Mouse (Mus musculus) kidney, embryonic 16.5 days (tissue): ENCODE measurements around the gene Baz1b. TPM values are rescaled to one million over a fixed set of nuclear protein-coding genes. Genes with fewer than 3 reads are reported as not detected.

Experiments used
- ATAC-seq: fragments of 200-750 bp; cut with Nextera tagmentation; 2 replicates; pipeline ENCODE4 v1.8.0; 2017; ENCODE audit warnings: moderate TSS enrichment; ENCODE audit not compliant: low FRiP score, low TSS enrichment
- H3K27ac ChIP-seq: fragments of 300-500 bp; sonication (generic); 2 replicates; pipeline ENCODE4 v1.5.1; 2014; ENCODE audit warnings: low read length
- H3K27me3 ChIP-seq: fragments of 300-500 bp; sonication (generic); 2 replicates; pipeline ENCODE4 v1.6.1; 2014; ENCODE audit warnings: low read length, control low read depth, mixed read lengths; ENCODE audit not compliant: insufficient read depth
- H3K36me3 ChIP-seq: fragments of 300-500 bp; sonication (generic); 2 replicates; pipeline ENCODE4 v1.6.1; 2014; ENCODE audit warnings: low read length, control low read depth, mixed read lengths; ENCODE audit not compliant: insufficient read depth
- H3K4me1 ChIP-seq: fragments of 300-500 bp; sonication (generic); 2 replicates; pipeline ENCODE4 v1.6.1; 2014; ENCODE audit warnings: low read length, control low read depth, mixed read lengths; ENCODE audit not compliant: insufficient read depth
- H3K4me2 ChIP-seq: fragments of 300-500 bp; sonication (generic); replicated peaks from 2 replicates; pipeline ENCODE4 v1.6.1; 2014; ENCODE audit warnings: low read depth, low read length
- H3K4me3 ChIP-seq: fragments of 300-500 bp; sonication (generic); 2 replicates; pipeline ENCODE4 v1.5.1; 2014; ENCODE audit warnings: mild to moderate bottlenecking, low read length
- H3K9ac ChIP-seq: fragments of 300-500 bp; sonication (generic); replicated peaks from 2 replicates; pipeline ENCODE4 v1.6.1; 2014; ENCODE audit warnings: low read length
- H3K9me3 ChIP-seq: fragments of 300-500 bp; sonication (generic); 2 replicates; pipeline ENCODE4 v1.6.1; 2016; ENCODE audit warnings: low read length, control low read depth
- WGBS: fragments of 180-500 bp; shearing (Covaris S2); extraction: QIAGEN DNeasy Blood & Tissue Kit; methylation state at CpG from one replicate; pipeline ENCODE4 v1.1.7; 2014; 5-methylcytosine and 5-hydroxymethylcytosine counted together
- polyA plus RNA-seq: library from polyadenylated mRNA; unstranded; fragments of >200 nt; fragmentation: Nextera tagmentation; extraction: Ambion mirVana; gene quantifications from 2 replicates; pipeline ENCODE4 v1.2.1, GENCODE M21; 2015

Baz1b gene
- polyA plus RNA-seq, 1 experiment from 2014 or later, result 33.4 TPM

DNA sequence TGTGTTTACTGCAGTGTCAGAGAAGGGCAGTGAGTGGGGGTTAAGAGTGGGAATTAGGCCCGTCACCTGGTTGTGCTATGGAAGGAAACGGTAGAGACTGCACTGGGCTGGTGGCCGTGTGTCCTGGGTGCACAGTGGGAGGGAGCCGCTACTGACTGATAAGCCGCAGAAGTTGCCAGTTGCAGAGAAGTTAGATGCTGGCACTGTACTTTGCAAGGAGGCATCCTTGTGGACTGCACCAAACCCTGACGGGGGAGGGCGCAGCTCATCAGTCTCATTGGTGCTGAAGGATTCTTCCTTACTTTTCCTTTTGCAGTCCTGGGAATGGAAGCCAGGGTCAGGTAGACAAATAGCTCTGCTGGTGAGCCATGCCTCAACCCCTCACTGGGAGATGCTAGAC lies 25.4 kb upstream of the Baz1b start:
- 85% methylated on average over 7 of the region's 7 CpGs for WGBS
- Histone ChIP-seq H3K27ac (peak overlapping the region; percentile 91), H3K36me3 (peaks cover 49% of the 10 kb centered on the region)

DNA sequence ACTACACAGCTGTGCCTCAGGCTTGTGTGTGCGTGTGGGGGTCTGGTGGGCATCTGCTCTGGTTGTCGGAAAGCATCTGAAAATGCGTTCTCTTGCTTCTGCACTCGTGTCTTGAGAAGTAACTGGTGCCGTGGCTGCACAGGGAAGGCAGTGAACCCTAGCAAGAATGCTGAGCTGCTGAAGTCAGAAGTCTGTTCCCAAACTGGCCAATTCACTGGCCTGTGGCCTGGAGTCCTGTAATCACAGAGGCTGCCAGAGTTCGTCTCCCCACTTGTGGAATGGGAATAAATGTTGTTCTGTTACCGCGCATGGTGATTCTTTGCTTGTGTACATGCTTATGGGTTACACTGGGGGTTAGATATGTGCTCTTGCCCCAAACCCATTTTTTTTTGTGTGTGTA lies 24.7 kb upstream of the Baz1b start:
- H3K4me3 ChIP-seq, result no peak overlapping the region
- ATAC-seq, result peak; percentile 58; the same call in 1 of the 2 replicates
- H3K4me2 ChIP-seq, result no peak overlapping the region
- peaks cover 42% of the 10 kb centered on the region for H3K36me3 ChIP-seq
- H3K27me3 ChIP-seq, result no peaks in the 10 kb centered on the region
- WGBS, result 72% methylated on average over 8 of the region's 8 CpGs
- H3K4me1 ChIP-seq, result peaks cover 16% of the 10 kb centered on the region
- no peaks in the 10 kb centered on the region for H3K9me3 ChIP-seq
- peak overlapping the region; percentile 91 for H3K27ac ChIP-seq
- no peak overlapping the region for H3K9ac ChIP-seq

More for the DNA sequence above, 25.4 kb upstream of the Baz1b start:
- Histone ChIP-seq H3K4me1 (peaks cover 16% of the 10 kb centered on the region), H3K9ac (no peak overlapping the region), H3K4me3 (no peak overlapping the region), H3K27me3 (no peaks in the 10 kb centered on the region), H3K9me3 (no peaks in the 10 kb centered on the region), H3K4me2 (no peak overlapping the region; the same call in 1 of the 2 replicates)
- no peak for ATAC-seq

GRCm38 (mm10) chr5:135162821-135163220 lies 24.2 kb upstream of the Baz1b start:
- ATAC-seq, result peak; percentile 85

GRCm38 (mm10) chr5:135166909-135167308 lies 20.2 kb upstream of the Baz1b start:
- Histone ChIP-seq H3K9me3 (no peaks in the 10 kb centered on the region), H3K27me3 (no peaks in the 10 kb centered on the region), H3K27ac (no peak overlapping the region), H3K9ac (no peak overlapping the region), H3K4me3 (no peak overlapping the region), H3K4me2 (no peak overlapping the region), H3K4me1 (peaks cover 21% of the 10 kb centered on the region), H3K36me3 (0 out of 2 replicates have a peak, but pooled peaks cover 8% of the 10 kb centered on the region)
- no peak for ATAC-seq
- 71% methylated on average over 4 of the region's 4 CpGs for WGBS

More at GRCm38 (mm10) chr5:135162821-135163220, 24.2 kb upstream of the Baz1b start:
- 67% methylated on average over 6 of the region's 6 CpGs for WGBS
- peaks cover 16% of the 10 kb centered on the region for H3K4me1 ChIP-seq
- H3K4me2 ChIP-seq, result no peak overlapping the region
- H3K27me3 ChIP-seq, result no peaks in the 10 kb centered on the region
- H3K4me3 ChIP-seq, result no peak overlapping the region
- no peaks in the 10 kb centered on the region for H3K9me3 ChIP-seq
- H3K27ac ChIP-seq, result peak overlapping the region; percentile 91
- H3K36me3 ChIP-seq, result peaks cover 38% of the 10 kb centered on the region
- H3K9ac ChIP-seq, result no peak overlapping the region

DNA sequence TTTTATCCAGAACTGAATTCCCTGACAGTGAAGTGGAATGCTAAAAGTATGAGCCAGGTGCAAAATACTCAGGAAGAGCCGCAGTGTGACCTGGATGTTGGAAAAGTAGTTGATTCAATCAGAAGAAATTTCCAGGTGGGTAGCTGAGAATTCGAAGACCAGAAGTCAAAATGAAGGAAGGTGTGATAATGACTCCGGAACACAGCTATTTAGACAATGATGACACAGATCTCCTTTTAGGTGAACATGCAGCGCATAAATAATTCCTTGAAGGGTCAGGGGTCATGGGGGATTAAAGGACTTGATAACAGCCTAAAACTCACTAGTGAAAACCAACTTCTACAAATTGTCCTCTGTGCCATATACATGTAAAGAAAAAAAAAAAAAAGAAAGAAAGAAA lies 19.6 kb upstream of the Baz1b start:
- no peak overlapping the region for H3K4me2 ChIP-seq

DNA sequence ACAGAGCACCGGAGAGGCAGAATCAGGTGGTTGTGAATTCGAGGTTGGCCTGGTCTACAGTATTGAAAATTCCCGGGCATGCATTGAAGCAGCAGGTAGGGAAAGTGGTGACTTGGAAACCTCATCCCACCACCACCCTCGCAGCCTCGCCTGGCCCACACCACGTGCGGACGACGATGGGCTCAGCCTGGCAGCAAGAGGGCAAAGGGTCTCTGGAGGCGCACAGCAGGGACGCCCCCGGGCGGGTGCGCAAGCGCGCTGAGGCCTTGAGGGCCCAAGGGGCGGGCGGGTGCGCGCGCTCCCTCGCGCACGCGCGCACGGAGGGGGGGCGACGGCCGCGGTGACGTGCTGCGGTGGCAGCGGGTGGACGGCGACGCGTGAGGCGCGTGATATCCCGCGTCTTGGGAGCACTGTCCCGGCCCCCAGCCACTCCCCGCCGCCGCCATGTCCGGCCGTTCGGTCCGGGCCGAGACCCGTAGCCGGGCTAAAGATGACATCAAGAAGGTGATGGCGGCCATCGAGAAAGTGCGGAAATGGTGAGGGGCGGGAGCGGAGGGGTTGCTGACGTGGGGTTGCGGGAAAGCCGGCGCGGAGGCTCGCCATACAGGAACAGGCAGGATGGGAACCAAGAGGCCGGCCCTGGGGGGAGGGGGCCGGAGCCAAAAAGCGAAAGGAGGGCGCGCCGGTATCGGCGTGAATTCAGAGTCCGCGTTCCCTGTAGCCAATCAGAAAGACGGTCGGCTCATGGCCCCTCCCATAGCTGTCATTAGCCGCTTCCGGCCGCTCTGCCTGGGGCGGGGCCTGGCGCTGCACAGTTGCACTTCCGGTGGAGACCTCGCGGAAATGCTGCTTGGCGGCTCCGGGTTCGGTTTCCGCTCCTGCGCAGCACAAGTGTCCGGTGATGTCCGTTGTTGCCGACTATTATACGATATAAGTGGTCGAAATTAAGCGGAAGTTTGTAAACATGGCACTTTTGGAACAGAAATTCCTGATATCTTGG lies 18.7 kb upstream of the Baz1b start, which contains the start of gene Bcl7b:
Gene Bcl7b (plus strand): TSS at position 221 of the 1,000 bp plus-strand sequence.
- Histone ChIP-seq H3K4me3 (peak within 1 kb of the TSS; percentile 68), H3K9ac (peak within 1 kb of the TSS; percentile 82), H3K4me2 (peak within 1 kb of the TSS; percentile 90), H3K4me1 (peaks cover 12% of the 10 kb centered on the region), H3K36me3 (peaks cover 18% of the 10 kb centered on the region; the same call in 1 of the 2 replicates), H3K9me3 (no peaks in the 10 kb centered on the region), H3K27me3 (no peaks in the 10 kb centered on the region), H3K27ac (peak within 1 kb of the TSS; percentile 96)
- peak; percentile 97 for ATAC-seq
- WGBS, result 2% methylated on average over 88 of the region's 95 CpGs

More for the DNA sequence above, 19.6 kb upstream of the Baz1b start:
- ATAC-seq, result no peak
- Histone ChIP-seq H3K4me3 (no peak overlapping the region), H3K27ac (no peak overlapping the region), H3K36me3 (0 out of 2 replicates have a peak, but pooled peaks cover 10% of the 10 kb centered on the region), H3K27me3 (no peaks in the 10 kb centered on the region), H3K9ac (no peak overlapping the region), H3K4me1 (peaks cover 16% of the 10 kb centered on the region), H3K9me3 (no peaks in the 10 kb centered on the region)
- WGBS, result 97% methylated on average over 4 of the region's 4 CpGs

- H3K4me1 ChIP-seq, result peaks cover 8% of the 10 kb centered on the region
- ATAC-seq, result no peak
- peak overlapping the region; percentile 80 for H3K9ac ChIP-seq
- peaks cover 26% of the 10 kb centered on the region for H3K36me3 ChIP-seq
- H3K9me3 ChIP-seq, result no peaks in the 10 kb centered on the region
- peak overlapping the region; percentile 90; the same call in 1 of the 2 replicates for H3K27ac ChIP-seq
- H3K4me2 ChIP-seq, result peak overlapping the region; percentile 90
- peak overlapping the region; percentile 68 for H3K4me3 ChIP-seq
- 87% methylated on average over 5 of the region's 5 CpGs for WGBS
- no peaks in the 10 kb centered on the region for H3K27me3 ChIP-seq
Observed at GRCm38 (mm10) chr5:135169479-135169878, 17.6 kb upstream of the Baz1b start.

DNA sequence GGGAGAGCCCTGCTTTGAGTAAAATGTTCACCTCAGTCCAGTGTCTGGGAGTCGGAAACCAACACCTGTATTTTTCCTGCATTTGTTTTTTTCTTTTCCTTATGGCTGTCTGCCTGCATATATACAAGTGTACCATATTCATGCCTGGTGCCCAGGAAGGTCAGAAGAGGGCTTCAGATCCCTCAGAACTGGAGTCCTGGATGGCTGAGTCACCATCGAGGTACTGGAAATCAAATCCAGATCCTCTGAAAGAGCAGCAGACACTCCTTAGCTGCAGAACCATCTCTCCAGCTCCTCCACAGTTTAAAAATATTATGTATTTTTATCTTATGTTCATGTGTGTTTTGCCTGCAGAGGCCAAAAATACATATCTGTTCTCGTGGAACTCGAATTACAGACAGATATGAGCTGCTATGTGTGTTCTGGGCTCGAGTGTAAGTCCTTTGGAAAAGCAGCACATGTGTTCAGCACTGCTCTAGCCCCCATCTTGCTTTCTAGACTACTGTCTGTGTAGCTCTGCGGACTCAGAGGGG lies 15.3 kb upstream of the Baz1b start:
- H3K36me3 ChIP-seq, result peaks cover 38% of the 10 kb centered on the region
- no peak for ATAC-seq
- peaks cover 8% of the 10 kb centered on the region for H3K4me1 ChIP-seq
- WGBS, result 93% methylated on average over 6 of the region's 6 CpGs
- no peak overlapping the region for H3K27ac ChIP-seq
- no peak overlapping the region for H3K4me2 ChIP-seq
- no peaks in the 10 kb centered on the region for H3K9me3 ChIP-seq
- no peak overlapping the region for H3K4me3 ChIP-seq
- no peak overlapping the region for H3K9ac ChIP-seq
- H3K27me3 ChIP-seq, result no peaks in the 10 kb centered on the region

DNA sequence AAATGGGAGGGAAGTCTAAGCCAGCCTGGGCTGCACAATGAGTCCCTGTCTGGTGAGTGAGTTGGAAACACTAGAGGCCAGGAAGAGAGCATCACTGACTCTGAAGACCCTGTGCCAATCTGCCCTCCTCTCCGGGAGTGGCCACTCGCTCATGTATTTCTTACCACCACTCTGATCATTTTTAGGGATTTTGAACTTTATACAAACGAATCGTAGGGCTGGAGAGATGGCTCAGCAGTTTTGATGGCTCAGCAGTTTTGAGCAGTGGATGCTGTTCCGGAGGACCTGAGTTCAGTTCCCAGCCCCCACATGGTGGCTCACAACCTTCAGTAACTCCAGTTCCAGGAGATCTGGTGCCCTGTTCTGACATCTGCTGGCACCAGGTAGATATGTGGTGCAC lies 14.1 kb upstream of the Baz1b start:
- Histone ChIP-seq H3K4me2 (no peak overlapping the region), H3K27me3 (no peaks in the 10 kb centered on the region), H3K4me3 (no peak overlapping the region), H3K36me3 (peaks cover 49% of the 10 kb centered on the region), H3K9ac (no peak overlapping the region), H3K27ac (no peak overlapping the region), H3K9me3 (no peaks in the 10 kb centered on the region), H3K4me1 (peaks cover 8% of the 10 kb centered on the region)
- WGBS, result 93% methylated on average over 5 of the region's 5 CpGs
- ATAC-seq, result no peak
